Mouse (Mus musculus) midbrain, postnatal 0 days (tissue): ENCODE results near the gene E030018B13Rik. TPM values are rescaled to one million over a fixed set of nuclear protein-coding genes. Genes with fewer than 3 reads are reported as not detected.

ENCODE experiments used
- ATAC-seq: fragments of 200-750 bp; cut with Nextera tagmentation; 2 replicates; pipeline ENCODE4 v1.8.0; 2017; ENCODE audit warnings: moderate number of reproducible peaks, mild to moderate bottlenecking, moderate TSS enrichment, moderate library complexity; ENCODE audit not compliant: low FRiP score
- DNase-seq: peaks from one replicate; pipeline ENCODE4 v3.0.0-alpha.2; 2015; ENCODE audit warnings: low spot score
- H3K27ac ChIP-seq: fragments of 300-500 bp; sonication (generic); 2 replicates; pipeline ENCODE4 v1.5.1; 2014; ENCODE audit warnings: low read depth, mild to moderate bottlenecking, low read length, mixed read lengths
- H3K27me3 ChIP-seq: fragments of 300-500 bp; sonication (generic); 2 replicates; pipeline ENCODE4 v1.6.1; 2014; ENCODE audit warnings: low read length, control low read depth, mixed read lengths; ENCODE audit not compliant: insufficient read depth
- H3K36me3 ChIP-seq: fragments of 300-500 bp; sonication (generic); 2 replicates; pipeline ENCODE4 v1.6.1; 2014; ENCODE audit warnings: low read length, control low read depth, mixed read lengths; ENCODE audit not compliant: insufficient read depth
- H3K4me1 ChIP-seq: fragments of 300-500 bp; sonication (generic); 2 replicates; pipeline ENCODE4 v1.6.1; 2014; ENCODE audit warnings: mild to moderate bottlenecking, control low read depth, antibody characterized with exemption, low read length, mixed read lengths; ENCODE audit not compliant: insufficient read depth
- H3K4me2 ChIP-seq: fragments of 300-500 bp; sonication (generic); 2 replicates; pipeline ENCODE4 v1.6.1; 2014; ENCODE audit warnings: low read depth, mild to moderate bottlenecking, low read length, mixed read lengths; ENCODE audit not compliant: poor library complexity, severe bottlenecking
- H3K4me3 ChIP-seq: fragments of 300-500 bp; sonication (generic); 2 replicates; pipeline ENCODE4 v1.5.1; 2014; ENCODE audit warnings: low read depth, mild to moderate bottlenecking, low read length, moderate library complexity
- H3K9ac ChIP-seq: fragments of 300-500 bp; sonication (generic); replicated peaks from 2 replicates; pipeline ENCODE4 v1.6.1; 2014; ENCODE audit warnings: mild to moderate bottlenecking, low read length, moderate library complexity, mixed read lengths; ENCODE audit not compliant: poor library complexity, severe bottlenecking
- H3K9me3 ChIP-seq: fragments of 300-500 bp; sonication (generic); 2 replicates; pipeline ENCODE4 v1.6.1; 2016; ENCODE audit warnings: low read length, control low read depth
- CTCF ChIP-seq: IDR thresholded peaks from 2 replicates; pipeline ENCODE4 v1.5.1; 2016; ENCODE audit warnings: antibody characterized with exemption, mild to moderate bottlenecking
- WGBS: fragments of 180-500 bp; shearing (Covaris S2); extraction: QIAGEN DNeasy Blood & Tissue Kit; methylation state at CpG from one replicate; pipeline ENCODE4 v1.1.7; 2014; 5-methylcytosine and 5-hydroxymethylcytosine counted together
- polyA plus RNA-seq: library from polyadenylated mRNA; unstranded; fragments of >200 nt; fragmentation: Nextera tagmentation; extraction: Ambion mirVana; gene quantifications from 2 replicates; pipeline ENCODE4 v1.2.1, GENCODE M21; 2015
- total RNA-seq: library from RNA; depleted of rRNA; stranded (reverse); fragments of >200 nt; gene quantifications from 2 replicates; pipeline ENCODE4 v1.2.3, GENCODE M21; 2014

E030018B13Rik gene
- total and polyA plus RNA-seq, 2 experiments from 2014 or later: not detected

- Histone ChIP-seq H3K4me2 (no peak overlapping the region), H3K36me3 (no peaks in the 10 kb centered on the region), H3K9me3 (no peaks in the 10 kb centered on the region), H3K4me1 (no peaks in the 10 kb centered on the region), H3K4me3 (no peak overlapping the region), H3K27me3 (no peaks in the 10 kb centered on the region), H3K27ac (no peak overlapping the region), H3K9ac (no peak overlapping the region)
- ATAC-seq: no peak
- DNase-seq: no peak
- TF ChIP-seq CTCF: no peak
- 84% methylated on average over 3 of the region's 3 CpGs for WGBS
Observed at GRCm38 (mm10) chr7:63949176-63949575, 32.5 kb downstream of the E030018B13Rik start.

- H3K27me3 ChIP-seq: no peaks in the 10 kb centered on the region
- H3K36me3 ChIP-seq: no peaks in the 10 kb centered on the region
- 67% methylated on average over 10 of the region's 10 CpGs for WGBS
- peak; percentile 68 for DNase-seq
- H3K4me3 ChIP-seq: no peak overlapping the region
- H3K9me3 ChIP-seq: no peaks in the 10 kb centered on the region
- H3K4me2 ChIP-seq: no peak overlapping the region
- no peaks in the 10 kb centered on the region for H3K4me1 ChIP-seq
- TF ChIP-seq CTCF: no peak
- no peak overlapping the region for H3K27ac ChIP-seq
- peak; percentile 50; the same call in 1 of the 2 replicates for ATAC-seq
- H3K9ac ChIP-seq: no peak overlapping the region
Observed at GRCm38 (mm10) chr7:63950931-63951607, 34.4 kb downstream of the E030018B13Rik start.

- H3K9me3 ChIP-seq: no peaks in the 10 kb centered on the region
- no peak overlapping the region for H3K27ac ChIP-seq
- peaks cover 8% of the 10 kb centered on the region; the same call in 1 of the 2 replicates for H3K4me1 ChIP-seq
- ATAC-seq (no peak), DNase-seq (no peak)
- no peak for TF ChIP-seq CTCF
- H3K36me3 ChIP-seq: no peaks in the 10 kb centered on the region
- no peak overlapping the region for H3K4me3 ChIP-seq
- H3K27me3 ChIP-seq: no peaks in the 10 kb centered on the region; the same call in 1 of the 2 replicates
- 30% methylated on average over 7 of the region's 7 CpGs for WGBS
- no peak overlapping the region for H3K9ac ChIP-seq
- no peak overlapping the region for H3K4me2 ChIP-seq
Observed at GRCm38 (mm10) chr7:63952077-63952898, 35.6 kb downstream of the E030018B13Rik start.

GRCm38 (mm10) chr7:63955440-63955839, 38.8 kb downstream of the E030018B13Rik start:
- ATAC-seq (no peak), DNase-seq (no peak)
- Histone ChIP-seq H3K4me1 (peaks cover 20% of the 10 kb centered on the region), H3K36me3 (no peaks in the 10 kb centered on the region), H3K27me3 (no peaks in the 10 kb centered on the region; the same call in 1 of the 2 replicates), H3K4me3 (no peak overlapping the region), H3K4me2 (no peak overlapping the region), H3K9ac (no peak overlapping the region), H3K27ac (no peak overlapping the region), H3K9me3 (no peaks in the 10 kb centered on the region)
- WGBS: 86% methylated on average over 2 of the region's 2 CpGs
- TF ChIP-seq CTCF: no peak

- H3K4me3 ChIP-seq: no peak overlapping the region
- 62% methylated on average over 14 of the region's 14 CpGs for WGBS
- H3K9ac ChIP-seq: no peak overlapping the region
- no peaks in the 10 kb centered on the region; the same call in 1 of the 2 replicates for H3K27me3 ChIP-seq
- no peaks in the 10 kb centered on the region for H3K36me3 ChIP-seq
- no peaks in the 10 kb centered on the region for H3K9me3 ChIP-seq
- ATAC-seq: no peak
- DNase-seq: no peak
- no peak for TF ChIP-seq CTCF
- no peak overlapping the region for H3K4me2 ChIP-seq
- peaks cover 20% of the 10 kb centered on the region for H3K4me1 ChIP-seq
- H3K27ac ChIP-seq: no peak overlapping the region
Observed at GRCm38 (mm10) chr7:63956138-63956823, 39.6 kb downstream of the E030018B13Rik start.
